Mouse (Mus musculus): ENCODE measurements around the gene Megf11. TPM values are rescaled to one million over a fixed set of nuclear protein-coding genes. Genes with fewer than 3 reads are reported as not detected.

Gene Megf11
- polyA plus RNA-seq, 1 experiment from 2014 or later: 1.4 TPM

- no peaks in the 10 kb centered on the region for H3K36me3 ChIP-seq (ENCODE audit: control insufficient read depth, insufficient read depth, low read length)
- no peak for ATAC-seq (ENCODE audit: insufficient number of reproducible peaks, low FRiP score, low TSS enrichment, low read depth)
- no peak overlapping the region for H3K27ac ChIP-seq (replicated peaks; ENCODE audit: low read depth, low read length)
- DNase-seq (ENCODE audit: low spot score): no peak
- no peaks in the 10 kb centered on the region for H3K9me3 ChIP-seq (ENCODE audit: control insufficient read depth, low read length)
- no peaks in the 10 kb centered on the region for H3K27me3 ChIP-seq (ENCODE audit: control insufficient read depth, insufficient read depth, low read length)
- H3K4me3 ChIP-seq (ENCODE audit: low read depth, low read length): no peak overlapping the region
- no peak overlapping the region for H3K4me2 ChIP-seq (ENCODE audit: low read depth, severe bottlenecking)
- WGBS: 91% methylated on average over 7 of the region's 7 CpGs
- no peak overlapping the region for H3K9ac ChIP-seq (ENCODE audit: low read length)
- H3K4me1 ChIP-seq (ENCODE audit: control insufficient read depth, insufficient read depth, low read length): no peaks in the 10 kb centered on the region
Observed at GRCm38 (mm10) chr9:64587991-64588390, 202.6 kb downstream of the Megf11 start.

DNA sequence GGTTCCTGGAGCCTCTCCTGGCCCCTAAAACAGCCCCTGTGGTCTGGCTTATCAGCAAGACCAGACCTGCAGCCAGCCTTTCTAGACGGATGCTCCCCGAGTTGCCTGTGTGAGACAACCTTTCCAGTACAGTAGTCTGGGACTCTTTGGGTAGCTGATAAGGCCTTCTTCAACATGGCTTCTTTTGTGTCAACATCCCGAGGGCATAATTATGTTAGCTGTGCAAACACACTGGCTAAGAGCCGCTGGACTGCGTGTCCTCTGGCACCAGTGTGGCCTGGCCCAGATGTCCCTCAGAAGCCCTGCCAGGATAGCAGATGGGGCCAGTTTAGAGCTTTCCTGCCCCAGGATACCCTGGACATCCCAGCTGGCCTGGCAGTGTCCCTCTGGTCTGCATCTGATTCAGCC lies 205.2 kb downstream of the Megf11 start:
- Histone ChIP-seq H3K27me3 (ENCODE audit: control insufficient read depth, insufficient read depth, low read length) (no peaks in the 10 kb centered on the region), H3K4me3 (ENCODE audit: low read depth, low read length) (no peak overlapping the region), H3K36me3 (ENCODE audit: control insufficient read depth, insufficient read depth, low read length) (no peaks in the 10 kb centered on the region), H3K4me1 (ENCODE audit: control insufficient read depth, insufficient read depth, low read length) (peaks cover 3% of the 10 kb centered on the region; the same call in 1 of the 2 replicates), H3K4me2 (ENCODE audit: low read depth, severe bottlenecking) (no peak overlapping the region), H3K9me3 (ENCODE audit: control insufficient read depth, low read length) (no peaks in the 10 kb centered on the region), H3K27ac (replicated peaks; ENCODE audit: low read depth, low read length) (no peak overlapping the region), H3K9ac (ENCODE audit: low read length) (no peak overlapping the region)
- ATAC-seq (ENCODE audit: insufficient number of reproducible peaks, low FRiP score, low TSS enrichment, low read depth) (no peak), DNase-seq (ENCODE audit: low spot score) (no peak)
- 59% methylated on average over 5 of the region's 5 CpGs for WGBS

- DNase-seq (ENCODE audit: low spot score) (no peak), ATAC-seq (ENCODE audit: insufficient number of reproducible peaks, low FRiP score, low TSS enrichment, low read depth) (no peak)
- no peaks in the 10 kb centered on the region for H3K36me3 ChIP-seq (ENCODE audit: control insufficient read depth, insufficient read depth, low read length)
- no peak overlapping the region for H3K4me3 ChIP-seq (ENCODE audit: low read depth, low read length)
- H3K9me3 ChIP-seq (ENCODE audit: control insufficient read depth, low read length): no peaks in the 10 kb centered on the region
- H3K27ac ChIP-seq (replicated peaks; ENCODE audit: low read depth, low read length): no peak overlapping the region
- 79% methylated on average over 1 of the region's 1 CpGs for WGBS
- H3K4me1 ChIP-seq (ENCODE audit: control insufficient read depth, insufficient read depth, low read length): peaks cover 3% of the 10 kb centered on the region; the same call in 1 of the 2 replicates
- H3K9ac ChIP-seq (ENCODE audit: low read length): no peak overlapping the region
- H3K4me2 ChIP-seq (ENCODE audit: low read depth, severe bottlenecking): no peak overlapping the region
- H3K27me3 ChIP-seq (ENCODE audit: control insufficient read depth, insufficient read depth, low read length): no peaks in the 10 kb centered on the region
Observed at GRCm38 (mm10) chr9:64591436-64591835, 206.0 kb downstream of the Megf11 start.

- no peaks in the 10 kb centered on the region for H3K9me3 ChIP-seq (ENCODE audit: control insufficient read depth, low read length)
- H3K27me3 ChIP-seq (ENCODE audit: control insufficient read depth, insufficient read depth, low read length): no peaks in the 10 kb centered on the region
- H3K9ac ChIP-seq (ENCODE audit: low read length): no peak overlapping the region
- no peak overlapping the region for H3K4me3 ChIP-seq (ENCODE audit: low read depth, low read length)
- 63% methylated on average over 8 of the region's 8 CpGs for WGBS
- no peak for DNase-seq (ENCODE audit: low spot score)
- H3K27ac ChIP-seq (replicated peaks; ENCODE audit: low read depth, low read length): no peak overlapping the region
- no peak overlapping the region for H3K4me2 ChIP-seq (ENCODE audit: low read depth, severe bottlenecking)
- no peaks in the 10 kb centered on the region for H3K36me3 ChIP-seq (ENCODE audit: control insufficient read depth, insufficient read depth, low read length)
- ATAC-seq (ENCODE audit: insufficient number of reproducible peaks, low FRiP score, low TSS enrichment, low read depth): no peak
- peaks cover 3% of the 10 kb centered on the region; the same call in 1 of the 2 replicates for H3K4me1 ChIP-seq (ENCODE audit: control insufficient read depth, insufficient read depth, low read length)
Observed at GRCm38 (mm10) chr9:64594442-64594841, 209.0 kb downstream of the Megf11 start.

DNA sequence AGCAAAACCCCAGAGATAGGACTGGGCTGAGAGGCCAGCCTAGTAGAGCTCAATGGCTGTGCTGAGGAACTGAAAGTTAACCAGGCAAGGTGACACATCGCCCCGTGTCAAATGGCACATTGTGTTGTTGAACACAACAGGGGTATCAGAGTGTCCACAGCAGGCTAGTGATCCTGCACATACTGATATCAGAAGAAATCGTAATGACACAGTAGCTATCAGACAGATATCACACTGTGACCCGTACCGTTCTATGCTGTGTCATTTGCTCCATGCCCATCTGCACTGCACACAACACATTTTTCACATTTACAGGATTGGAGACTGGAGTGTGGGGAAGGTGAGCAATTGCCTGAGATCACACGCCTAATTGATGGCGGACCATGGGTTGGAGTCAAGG lies 213.0 kb downstream of the Megf11 start:
- Histone ChIP-seq H3K27ac (replicated peaks; ENCODE audit: low read depth, low read length) (no peak overlapping the region), H3K9ac (ENCODE audit: low read length) (no peak overlapping the region), H3K4me2 (ENCODE audit: low read depth, severe bottlenecking) (no peak overlapping the region), H3K27me3 (ENCODE audit: control insufficient read depth, insufficient read depth, low read length) (no peaks in the 10 kb centered on the region), H3K4me3 (ENCODE audit: low read depth, low read length) (no peak overlapping the region), H3K9me3 (ENCODE audit: control insufficient read depth, low read length) (no peaks in the 10 kb centered on the region), H3K4me1 (ENCODE audit: control insufficient read depth, insufficient read depth, low read length) (peaks cover 3% of the 10 kb centered on the region; the same call in 1 of the 2 replicates), H3K36me3 (ENCODE audit: control insufficient read depth, insufficient read depth, low read length) (no peaks in the 10 kb centered on the region)
- 94% methylated on average over 7 of the region's 7 CpGs for WGBS
- no peak for ATAC-seq (ENCODE audit: insufficient number of reproducible peaks, low FRiP score, low TSS enrichment, low read depth)
- DNase-seq (ENCODE audit: low spot score): no peak

- no peak overlapping the region for H3K27ac ChIP-seq (replicated peaks; ENCODE audit: low read depth, low read length)
- 72% methylated on average over 2 of the region's 2 CpGs for WGBS
Observed at GRCm38 (mm10) chr9:64600731-64601130, 215.3 kb downstream of the Megf11 start.

GRCm38 (mm10) chr9:64602895-64603294 lies 217.5 kb downstream of the Megf11 start:
- ATAC-seq (ENCODE audit: insufficient number of reproducible peaks, low FRiP score, low TSS enrichment, low read depth) (no peak), DNase-seq (ENCODE audit: low spot score) (no peak)
- Histone ChIP-seq H3K4me1 (ENCODE audit: control insufficient read depth, insufficient read depth, low read length) (peaks cover 3% of the 10 kb centered on the region), H3K9ac (ENCODE audit: low read length) (no peak overlapping the region), H3K27ac (replicated peaks; ENCODE audit: low read depth, low read length) (no peak overlapping the region), H3K27me3 (ENCODE audit: control insufficient read depth, insufficient read depth, low read length) (no peaks in the 10 kb centered on the region), H3K36me3 (ENCODE audit: control insufficient read depth, insufficient read depth, low read length) (no peaks in the 10 kb centered on the region), H3K4me2 (ENCODE audit: low read depth, severe bottlenecking) (no peak overlapping the region), H3K9me3 (ENCODE audit: control insufficient read depth, low read length) (no peaks in the 10 kb centered on the region), H3K4me3 (ENCODE audit: low read depth, low read length) (no peak overlapping the region)
- WGBS: 96% methylated on average over 1 of the region's 1 CpGs

More at GRCm38 (mm10) chr9:64600731-64601130, 215.3 kb downstream of the Megf11 start:
- DNase-seq (ENCODE audit: low spot score): no peak
- H3K9ac ChIP-seq (ENCODE audit: low read length): no peak overlapping the region
- H3K27me3 ChIP-seq (ENCODE audit: control insufficient read depth, insufficient read depth, low read length): no peaks in the 10 kb centered on the region
- no peak overlapping the region for H3K4me2 ChIP-seq (ENCODE audit: low read depth, severe bottlenecking)
- ATAC-seq (ENCODE audit: insufficient number of reproducible peaks, low FRiP score, low TSS enrichment, low read depth): no peak
- no peaks in the 10 kb centered on the region for H3K36me3 ChIP-seq (ENCODE audit: control insufficient read depth, insufficient read depth, low read length)
- H3K9me3 ChIP-seq (ENCODE audit: control insufficient read depth, low read length): no peaks in the 10 kb centered on the region
- no peak overlapping the region for H3K4me3 ChIP-seq (ENCODE audit: low read depth, low read length)
- H3K4me1 ChIP-seq (ENCODE audit: control insufficient read depth, insufficient read depth, low read length): no peaks in the 10 kb centered on the region; the same call in none of the 2 replicates

DNA sequence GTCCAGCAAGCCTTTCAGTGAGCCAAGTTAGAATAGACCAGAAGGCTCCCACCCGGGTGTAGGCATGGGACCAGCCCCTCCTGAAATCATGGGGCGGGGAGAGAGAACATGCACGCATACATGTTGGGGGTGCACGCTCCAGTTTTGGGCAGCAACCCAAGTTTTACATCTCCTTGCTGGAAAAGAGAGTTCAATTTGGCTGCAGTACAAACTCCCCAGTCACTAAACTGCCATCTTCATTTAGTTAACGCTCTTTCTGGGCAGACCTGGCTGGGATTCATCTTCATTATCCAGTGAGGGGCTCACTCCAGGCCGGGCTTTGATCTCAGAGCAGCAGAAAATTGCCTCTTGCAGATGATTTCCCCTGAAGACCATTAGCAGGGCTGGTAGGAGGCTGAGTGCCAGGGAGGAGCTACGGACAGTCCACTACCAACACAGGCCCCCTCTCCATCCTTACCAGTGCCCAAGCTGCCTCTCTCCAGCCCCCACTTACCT lies 218.8 kb downstream of the Megf11 start:
- Histone ChIP-seq H3K4me3 (ENCODE audit: low read depth, low read length) (no peak overlapping the region), H3K4me1 (ENCODE audit: control insufficient read depth, insufficient read depth, low read length) (peaks cover 3% of the 10 kb centered on the region), H3K9me3 (ENCODE audit: control insufficient read depth, low read length) (no peaks in the 10 kb centered on the region), H3K27me3 (ENCODE audit: control insufficient read depth, insufficient read depth, low read length) (no peaks in the 10 kb centered on the region), H3K4me2 (ENCODE audit: low read depth, severe bottlenecking) (no peak overlapping the region), H3K9ac (ENCODE audit: low read length) (no peak overlapping the region), H3K27ac (replicated peaks; ENCODE audit: low read depth, low read length) (no peak overlapping the region), H3K36me3 (ENCODE audit: control insufficient read depth, insufficient read depth, low read length) (no peaks in the 10 kb centered on the region)
- DNase-seq (ENCODE audit: low spot score) (no peak), ATAC-seq (ENCODE audit: insufficient number of reproducible peaks, low FRiP score, low TSS enrichment, low read depth) (no peak)
- 43% methylated on average over 7 of the region's 7 CpGs for WGBS

DNA sequence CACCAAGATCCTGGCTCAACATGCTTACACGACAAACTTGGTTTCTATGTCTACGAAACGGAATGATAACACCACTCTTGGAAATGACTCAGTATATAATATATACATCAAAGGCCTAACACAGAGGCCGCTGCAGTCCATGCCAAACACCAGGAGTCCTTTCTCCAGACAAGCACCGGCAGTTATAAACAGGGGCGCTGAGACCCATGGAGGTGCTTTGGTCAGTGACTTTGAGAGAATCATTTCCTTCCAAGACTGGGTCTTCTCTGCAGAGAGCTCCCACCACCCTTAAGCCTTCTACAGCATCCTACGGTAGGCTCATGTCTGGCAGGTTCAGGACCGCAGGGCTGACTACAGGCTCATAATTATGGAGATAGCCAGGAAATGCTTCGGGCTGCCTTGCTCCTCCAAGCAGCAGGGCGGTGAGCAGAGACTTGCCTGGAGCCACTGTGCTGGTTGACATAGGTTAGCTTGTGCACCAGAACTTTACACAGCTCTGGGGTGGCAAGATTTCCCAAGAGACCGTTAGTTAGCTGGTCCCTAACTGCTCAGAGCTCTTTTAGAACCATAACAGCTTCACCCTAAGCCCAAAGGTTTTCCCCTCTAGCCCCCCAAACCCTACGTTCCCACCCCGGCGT lies 219.8 kb downstream of the Megf11 start:
- no peaks in the 10 kb centered on the region for H3K27me3 ChIP-seq (ENCODE audit: control insufficient read depth, insufficient read depth, low read length)
- no peaks in the 10 kb centered on the region for H3K9me3 ChIP-seq (ENCODE audit: control insufficient read depth, low read length)
- H3K4me3 ChIP-seq (ENCODE audit: low read depth, low read length): no peak overlapping the region
- no peak for ATAC-seq (ENCODE audit: insufficient number of reproducible peaks, low FRiP score, low TSS enrichment, low read depth)
- no peak overlapping the region for H3K27ac ChIP-seq (replicated peaks; ENCODE audit: low read depth, low read length)
- H3K9ac ChIP-seq (ENCODE audit: low read length): no peak overlapping the region
- no peak for DNase-seq (ENCODE audit: low spot score)
- H3K4me2 ChIP-seq (ENCODE audit: low read depth, severe bottlenecking): no peak overlapping the region
- H3K36me3 ChIP-seq (ENCODE audit: control insufficient read depth, insufficient read depth, low read length): no peaks in the 10 kb centered on the region
- peaks cover 3% of the 10 kb centered on the region for H3K4me1 ChIP-seq (ENCODE audit: control insufficient read depth, insufficient read depth, low read length)
- 86% methylated on average over 14 of the region's 14 CpGs for WGBS
